Mouse (Mus musculus): ENCODE results near the gene Pla2g1b. TPM values are rescaled to one million over a fixed set of nuclear protein-coding genes. Genes with fewer than 3 reads are reported as not detected.

The Pla2g1b gene
- polyA plus RNA-seq, 1 experiment: not detected

GRCm38 (mm10) chr5:115437242-115437944 lies 28.7 kb upstream of the Pla2g1b start:
- TF ChIP-seq GATA1 (IDR thresholded peaks at IDR 0.05; ENCODE audit: low read length): no peak

- no peak for TF ChIP-seq GATA1 (IDR thresholded peaks at IDR 0.05; ENCODE audit: low read length)
These were observed 28.1 kb upstream of the Pla2g1b start for GRCm38 (mm10) chr5:115437945-115438315.

- TF ChIP-seq GATA1 (IDR thresholded peaks at IDR 0.05; ENCODE audit: low read length): no peak
These were observed 27.4 kb upstream of the Pla2g1b start for GRCm38 (mm10) chr5:115438667-115439066.

- no peak for TF ChIP-seq GATA1 (IDR thresholded peaks at IDR 0.05; ENCODE audit: low read length)
These were observed 24.7 kb upstream of the Pla2g1b start for GRCm38 (mm10) chr5:115441205-115441849.

- TF ChIP-seq GATA1 (IDR thresholded peaks at IDR 0.05; ENCODE audit: low read length): no peak
These were observed 21.9 kb upstream of the Pla2g1b start for GRCm38 (mm10) chr5:115444130-115444529.

- TF ChIP-seq GATA1 (IDR thresholded peaks at IDR 0.05; ENCODE audit: low read length): no peak
These were observed 19.0 kb upstream of the Pla2g1b start for GRCm38 (mm10) chr5:115447108-115447507.

- TF ChIP-seq GATA1 (IDR thresholded peaks at IDR 0.05; ENCODE audit: low read length): no peak
These were observed 16.8 kb upstream of the Pla2g1b start for GRCm38 (mm10) chr5:115449247-115449646.

- TF ChIP-seq GATA1 (IDR thresholded peaks at IDR 0.05; ENCODE audit: low read length): no peak
These were observed 15.4 kb upstream of the Pla2g1b start for GRCm38 (mm10) chr5:115450410-115451317.

GRCm38 (mm10) chr5:115454422-115455090 lies 11.5 kb upstream of the Pla2g1b start:
- no peak for TF ChIP-seq GATA1 (IDR thresholded peaks at IDR 0.05; ENCODE audit: low read length)

- TF ChIP-seq GATA1 (IDR thresholded peaks at IDR 0.05; ENCODE audit: low read length): no peak
These were observed 10.2 kb upstream of the Pla2g1b start for GRCm38 (mm10) chr5:115455838-115456237.

- no peak for TF ChIP-seq GATA1 (IDR thresholded peaks at IDR 0.05; ENCODE audit: low read length)
These were observed 7.1 kb upstream of the Pla2g1b start for GRCm38 (mm10) chr5:115458918-115459317.

GRCm38 (mm10) chr5:115464408-115465115 lies 1.5 kb upstream of the Pla2g1b start:
- no peak for TF ChIP-seq GATA1 (IDR thresholded peaks at IDR 0.05; ENCODE audit: low read length)

- TF ChIP-seq GATA1 (IDR thresholded peaks at IDR 0.05; ENCODE audit: low read length): no peak
These were observed 3.7 kb downstream of the Pla2g1b start for GRCm38 (mm10) chr5:115469791-115470190.

GRCm38 (mm10) chr5:115470766-115471531 lies 4.9 kb downstream of the Pla2g1b start:
- no peak for TF ChIP-seq GATA1 (IDR thresholded peaks at IDR 0.05; ENCODE audit: low read length)
